Mouse (Mus musculus) c-Kit-positive CD71-positive TER-119-negative erythroid progenitor cells, embryonic 14.5 days (primary cell): ENCODE data around the gene Dnah6.

ENCODE experiments used
- DNase-seq: peaks from one replicate; pipeline ENCODE4 v3.0.0-alpha.2; 2013; ENCODE audit warnings: low read depth

Dnah6 gene

GRCm38 (mm10) chr6:73142776-73143175 is 78.7 kb downstream of the Dnah6 start:
- no peak for DNase-seq

GRCm38 (mm10) chr6:73140836-73141235 is 80.6 kb downstream of the Dnah6 start:
- DNase-seq = no peak

GRCm38 (mm10) chr6:73132784-73133183 is 88.7 kb downstream of the Dnah6 start:
- no peak for DNase-seq

GRCm38 (mm10) chr6:73127594-73127993 is 93.9 kb downstream of the Dnah6 start:
- DNase-seq = no peak

- no peak for DNase-seq
These were observed 101.1 kb downstream of the Dnah6 start for GRCm38 (mm10) chr6:73120348-73120747.

- no peak for DNase-seq
These were observed 107.6 kb downstream of the Dnah6 start for GRCm38 (mm10) chr6:73113898-73114297.

GRCm38 (mm10) chr6:73113365-73113764 is 108.1 kb downstream of the Dnah6 start:
- DNase-seq = no peak

- DNase-seq = no peak
These were observed 128.3 kb downstream of the Dnah6 start for GRCm38 (mm10) chr6:73093133-73093532.

GRCm38 (mm10) chr6:73090836-73091235 is 130.6 kb downstream of the Dnah6 start:
- DNase-seq = no peak

GRCm38 (mm10) chr6:73082571-73082970 is 138.9 kb downstream of the Dnah6 start:
- no peak for DNase-seq

GRCm38 (mm10) chr6:73072093-73072786 is 149.2 kb downstream of the Dnah6 start:
- no peak for DNase-seq

GRCm38 (mm10) chr6:73071214-73071613 is 150.2 kb downstream of the Dnah6 start:
- DNase-seq = no peak

GRCm38 (mm10) chr6:73070663-73071062 is 150.8 kb downstream of the Dnah6 start:
- DNase-seq = no peak

- no peak for DNase-seq
These were observed 156.9 kb downstream of the Dnah6 start for GRCm38 (mm10) chr6:73064551-73064950.

GRCm38 (mm10) chr6:73059596-73060121 is 161.8 kb downstream of the Dnah6 start:
- DNase-seq = no peak

- DNase-seq = no peak
These were observed 162.3 kb downstream of the Dnah6 start for GRCm38 (mm10) chr6:73059162-73059561.

- no peak for DNase-seq
These were observed 166.1 kb downstream of the Dnah6 start for GRCm38 (mm10) chr6:73055347-73055746.

GRCm38 (mm10) chr6:73054807-73055206 is 166.6 kb downstream of the Dnah6 start:
- no peak for DNase-seq

- no peak for DNase-seq
These were observed 167.9 kb downstream of the Dnah6 start for GRCm38 (mm10) chr6:73053526-73053925.

GRCm38 (mm10) chr6:73047259-73047658 is 174.2 kb downstream of the Dnah6 start:
- no peak for DNase-seq

- no peak for DNase-seq
These were observed 175.5 kb downstream of the Dnah6 start for GRCm38 (mm10) chr6:73045944-73046343.

- DNase-seq = no peak
These were observed 179.2 kb downstream of the Dnah6 start for GRCm38 (mm10) chr6:73042278-73042677.

- DNase-seq = no peak
These were observed 183.2 kb downstream of the Dnah6 start for GRCm38 (mm10) chr6:73038291-73038690.

GRCm38 (mm10) chr6:73028853-73029252 is 192.6 kb downstream of the Dnah6 start:
- DNase-seq = no peak
